Mouse (Mus musculus): ENCODE results near the gene Rbbp4. TPM values are rescaled to one million over a fixed set of nuclear protein-coding genes. Genes with fewer than 3 reads are reported as not detected.

Gene Rbbp4
- total RNA-seq, 1 experiment from 2014 or later = 139 TPM

DNA sequence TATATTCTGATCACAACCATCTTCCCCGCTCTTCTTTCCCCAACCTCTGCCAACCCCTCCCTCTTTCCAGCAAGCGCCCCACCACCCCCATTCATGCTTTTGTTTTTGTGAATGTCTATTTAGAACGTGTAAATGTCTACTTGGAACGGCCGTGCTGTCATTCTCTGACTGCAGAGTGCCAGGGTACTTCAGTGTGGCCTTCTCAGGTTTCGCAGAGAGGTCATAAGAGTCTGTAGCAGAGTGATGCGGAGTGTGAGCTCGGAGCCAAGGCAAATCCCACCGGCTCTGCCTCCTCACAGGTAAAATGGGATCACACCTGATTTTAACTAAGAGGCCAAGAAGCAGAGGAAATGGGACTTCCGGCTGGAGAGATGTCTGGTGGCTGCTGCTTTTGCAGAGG is 36.0 kb downstream of the Rbbp4 start:
- ATAC-seq (replicated peaks; ENCODE audit: low read depth, poor library complexity, severe bottlenecking) = no peak

DNA sequence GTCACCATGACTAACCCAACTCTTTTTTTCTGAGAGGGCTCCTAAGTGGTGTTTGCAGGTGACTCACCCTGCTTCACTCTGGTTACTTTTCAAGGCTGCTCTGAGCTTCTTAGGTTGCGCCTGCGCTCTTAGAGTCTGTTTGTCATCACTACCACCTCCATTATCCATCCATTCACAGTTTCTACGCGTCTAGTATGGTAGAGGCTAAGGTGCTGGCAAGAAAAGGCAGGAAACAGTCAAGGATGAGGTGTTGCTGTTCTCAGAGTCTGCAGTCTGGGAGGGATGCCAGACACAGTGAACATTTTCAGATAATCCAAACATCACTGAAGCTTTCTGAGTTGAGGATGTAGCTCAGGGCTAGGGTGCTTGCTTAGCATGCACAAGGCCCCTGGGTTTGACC is 37.4 kb downstream of the Rbbp4 start:
- no peak for ATAC-seq (replicated peaks; ENCODE audit: low read depth, poor library complexity, severe bottlenecking)

GRCm38 (mm10) chr4:129296066-129296465 is 39.1 kb downstream of the Rbbp4 start:
- ATAC-seq (replicated peaks; ENCODE audit: low read depth, poor library complexity, severe bottlenecking) = no peak

- ATAC-seq (replicated peaks; ENCODE audit: low read depth, poor library complexity, severe bottlenecking) = peak; percentile 43; the same call in 1 of the 2 replicates
Observed at GRCm38 (mm10) chr4:129295188-129295587, 40.0 kb downstream of the Rbbp4 start.

- no peak for ATAC-seq (replicated peaks; ENCODE audit: low read depth, poor library complexity, severe bottlenecking)
Observed at GRCm38 (mm10) chr4:129293702-129294101, 41.5 kb downstream of the Rbbp4 start.

GRCm38 (mm10) chr4:129292831-129293230 is 42.3 kb downstream of the Rbbp4 start:
- no peak for ATAC-seq (replicated peaks; ENCODE audit: low read depth, poor library complexity, severe bottlenecking)

- ATAC-seq (replicated peaks; ENCODE audit: low read depth, poor library complexity, severe bottlenecking) = no peak
Observed at GRCm38 (mm10) chr4:129289671-129290070, 45.5 kb downstream of the Rbbp4 start.

- ATAC-seq (replicated peaks; ENCODE audit: low read depth, poor library complexity, severe bottlenecking) = no peak
Observed at GRCm38 (mm10) chr4:129288067-129288466, 47.1 kb downstream of the Rbbp4 start.

DNA sequence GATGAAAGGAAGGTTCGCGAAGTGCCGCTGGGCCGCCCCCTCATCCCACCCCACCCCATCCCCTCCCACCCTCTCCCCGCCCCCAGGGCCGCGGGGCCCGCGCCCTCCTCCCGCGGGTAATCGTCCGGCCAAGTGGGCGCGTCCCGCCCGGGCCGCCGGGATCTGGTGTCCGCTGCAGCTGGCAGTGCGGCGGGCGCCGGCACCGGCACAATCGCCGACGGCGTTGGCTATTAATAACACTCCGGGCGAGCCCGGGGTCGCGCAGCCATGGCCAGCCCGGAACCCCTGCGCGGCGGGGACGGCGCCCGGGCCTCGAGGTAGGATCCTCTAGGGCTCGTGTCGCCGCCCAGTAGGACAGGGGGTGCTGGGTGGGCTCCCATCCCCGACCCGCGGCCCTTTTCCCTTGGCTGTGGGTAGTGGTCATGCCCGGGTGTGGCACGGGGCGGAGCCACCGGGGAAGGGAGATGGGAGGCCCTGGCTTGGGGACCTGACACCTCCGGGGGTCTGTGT is 47.6 kb downstream of the Rbbp4 start, which contains the start of gene Sync:
Sync (plus strand) TSS at position 146 of the 510 bp plus-strand sequence.
- ATAC-seq (replicated peaks; ENCODE audit: low read depth, poor library complexity, severe bottlenecking) = peak; percentile 50

GRCm38 (mm10) chr4:129286683-129287471 is 48.3 kb downstream of the Rbbp4 start:
- ATAC-seq (replicated peaks; ENCODE audit: low read depth, poor library complexity, severe bottlenecking) = peak; percentile 21; the same call in 1 of the 2 replicates

- 0 out of 2 replicates have a peak, but pooled peaks have one; percentile 10 for ATAC-seq (replicated peaks; ENCODE audit: low read depth, poor library complexity, severe bottlenecking)
Observed at GRCm38 (mm10) chr4:129286001-129286682, 49.0 kb downstream of the Rbbp4 start.

GRCm38 (mm10) chr4:129284685-129285084 is 50.5 kb downstream of the Rbbp4 start:
- no peak for ATAC-seq (replicated peaks; ENCODE audit: low read depth, poor library complexity, severe bottlenecking)

DNA sequence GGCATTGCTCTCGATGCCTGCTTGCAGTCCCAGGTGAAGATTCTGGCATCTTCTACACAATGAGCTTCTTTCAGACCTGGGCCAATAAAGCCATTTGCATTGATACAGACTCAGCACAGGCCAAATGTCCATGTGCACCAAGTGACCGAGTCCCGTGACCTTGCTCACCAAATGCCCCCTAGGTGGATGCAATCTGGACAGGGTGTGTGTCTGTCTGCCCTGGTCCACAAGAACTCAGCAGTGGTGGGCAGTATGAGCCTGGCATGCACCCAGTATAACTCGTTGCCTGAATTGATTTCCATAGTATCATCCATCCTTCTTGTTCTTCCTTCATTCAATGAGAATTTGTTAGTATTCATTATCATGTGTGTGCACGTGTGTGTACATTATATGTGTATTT is 51.9 kb downstream of the Rbbp4 start:
- ATAC-seq (replicated peaks; ENCODE audit: low read depth, poor library complexity, severe bottlenecking) = no peak

GRCm38 (mm10) chr4:129282786-129283185 is 52.4 kb downstream of the Rbbp4 start:
- no peak for ATAC-seq (replicated peaks; ENCODE audit: low read depth, poor library complexity, severe bottlenecking)

- ATAC-seq (replicated peaks; ENCODE audit: low read depth, poor library complexity, severe bottlenecking) = peak; percentile 97
Observed at GRCm38 (mm10) chr4:129276453-129276865, 58.7 kb downstream of the Rbbp4 start.

GRCm38 (mm10) chr4:129272756-129273046 is 62.5 kb downstream of the Rbbp4 start:
- peak; percentile 54 for ATAC-seq (replicated peaks; ENCODE audit: low read depth, poor library complexity, severe bottlenecking)

- peak; percentile 27; the same call in 1 of the 2 replicates for ATAC-seq (replicated peaks; ENCODE audit: low read depth, poor library complexity, severe bottlenecking)
Observed at GRCm38 (mm10) chr4:129271991-129272755, 63.0 kb downstream of the Rbbp4 start.

- ATAC-seq (replicated peaks; ENCODE audit: low read depth, poor library complexity, severe bottlenecking) = no peak
Observed at GRCm38 (mm10) chr4:129268698-129269097, 66.5 kb downstream of the Rbbp4 start.

DNA sequence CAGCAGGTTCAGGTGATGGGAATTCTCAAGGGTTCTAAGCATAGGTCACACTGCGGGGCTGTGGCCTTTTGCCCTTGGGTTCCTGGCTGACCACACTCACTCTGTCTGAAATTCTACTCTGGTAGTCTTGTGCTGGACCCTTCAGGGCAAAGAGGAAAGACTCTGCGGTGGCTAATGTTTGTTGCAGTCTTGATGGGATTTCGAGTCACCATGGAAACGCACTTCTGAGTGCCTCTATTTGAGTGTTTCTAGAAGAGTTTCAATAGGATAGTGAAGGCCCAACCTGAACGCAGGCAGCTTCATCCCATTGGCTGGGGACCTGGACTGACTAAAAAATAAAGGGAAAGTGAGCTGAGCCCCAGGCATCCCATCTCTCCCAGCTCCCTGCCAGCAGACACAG is 68.3 kb downstream of the Rbbp4 start:
- no peak for ATAC-seq (replicated peaks; ENCODE audit: low read depth, poor library complexity, severe bottlenecking)

GRCm38 (mm10) chr4:129266191-129266590 is 69.0 kb downstream of the Rbbp4 start:
- no peak for ATAC-seq (replicated peaks; ENCODE audit: low read depth, poor library complexity, severe bottlenecking)
